8 mouse cellular contexts compared by ENCODE assay signal in genomic region chr10:21189275-21189601, GRCm38 (mm10). TPM values are rescaled to one million over a fixed set of nuclear protein-coding genes. Genes with fewer than 3 reads are reported as not detected.
DNase-seq lines count a peak whose midpoint lies in the region; ATAC-seq and TF ChIP-seq lines count a peak whose summit lies in the region.

No protein-coding gene starts in this region.

- TF ChIP-seq RAD21 in CH12.LX (IDR thresholded peaks at IDR 0.05; ENCODE audit: low read depth, low read length), result no peak

- no peak overlapping the region for H3K27ac ChIP-seq in heart, embryonic 11.5 days (ENCODE audit: low read depth, low read length)
- H3K27ac ChIP-seq in CH12.LX (ENCODE audit: insufficient read depth, low read depth), result peak overlapping the region; percentile 54
- H3K27ac ChIP-seq in forebrain, embryonic 14.5 days (ENCODE audit: low read depth, low read length), result no peak overlapping the region
- H3K27ac ChIP-seq in liver, embryonic 16.5 days (ENCODE audit: low read length), result no peak overlapping the region

- no peaks in the 10 kb centered on the region for H3K36me3 ChIP-seq in heart, embryonic 11.5 days (ENCODE audit: control insufficient read depth, insufficient read depth, low read length)
- no peaks in the 10 kb centered on the region for H3K36me3 ChIP-seq in CH12.LX (replicated peaks in 1 of 2; ENCODE audit: control insufficient read depth in 1 of 2, insufficient read depth in 1 of 2, low read length in 1 of 2)
- no peaks in the 10 kb centered on the region for H3K36me3 ChIP-seq in forebrain, embryonic 14.5 days (ENCODE audit: control insufficient read depth, insufficient read depth, low read length)
- no peaks in the 10 kb centered on the region for H3K36me3 ChIP-seq in liver, embryonic 16.5 days (ENCODE audit: control insufficient read depth, insufficient read depth)

- H3K27me3 ChIP-seq in heart, embryonic 11.5 days (ENCODE audit: control insufficient read depth, insufficient read depth, low read length), result no peaks in the 10 kb centered on the region
- no peaks in the 10 kb centered on the region for H3K27me3 ChIP-seq in CH12.LX (replicated peaks)
- peaks cover 7% of the 10 kb centered on the region; the same call in 1 of the 2 replicates for H3K27me3 ChIP-seq in forebrain, embryonic 14.5 days (replicated peaks; ENCODE audit: control insufficient read depth, insufficient read depth, low read length)
- no peaks in the 10 kb centered on the region for H3K27me3 ChIP-seq in liver, embryonic 16.5 days (ENCODE audit: control insufficient read depth, insufficient read depth, low read depth, low read length)

- DNase-seq in heart, postnatal 4 days, result no peak
- no peak for DNase-seq in CH12.LX (ENCODE audit: extremely low read depth)
- DNase-seq in forebrain, embryonic 14.5 days (ENCODE audit: low spot score), result no peak
- no peak for DNase-seq in cerebellum, adult 9-11 months
- no peak for DNase-seq in gastrocnemius, postnatal 36 days
- no peak for DNase-seq in right cerebral cortex, adult 2 months (ENCODE audit: low spot score in 2 of 2)

- dilution Hi-C loops in CH12.LX (cut with MboI; ENCODE audit: extremely low pct_ligation_motif_present, extremely low pct_unique_long_range_greater_than_20kb, low sequenced_read_pairs), result no loop called here

- in situ Hi-C loops in CH12.LX (cut with MboI; ENCODE audit: low pct_ligation_motif_present, low pct_unique_long_range_greater_than_20kb, low sequenced_read_pairs), result loop anchor here (10.0 to 25.0 kb wide), 3 partner anchors 98 to 204 kb away; partner anchors contain the start of gene Hbs1l

- H3K9ac ChIP-seq in heart, embryonic 11.5 days (ENCODE audit: low read depth, low read length), result no peak overlapping the region
- H3K9ac ChIP-seq in CH12.LX (ENCODE audit: insufficient read depth, low read depth), result peak overlapping the region; percentile 84
- H3K9ac ChIP-seq in forebrain, embryonic 14.5 days (ENCODE audit: low read length), result peak overlapping the region; percentile 41
- peak overlapping the region; percentile 70 for H3K9ac ChIP-seq in liver, embryonic 16.5 days (ENCODE audit: low read depth, low read length)

- 19% methylated on average over 8 of the region's 8 CpGs for WGBS in heart, embryonic 11.5 days (ENCODE audit: insufficient replicate concordance)
- WGBS in forebrain, embryonic 14.5 days, result 21% methylated on average over 8 of the region's 8 CpGs
- WGBS in liver, embryonic 16.5 days (ENCODE audit: insufficient replicate concordance), result 15% methylated on average over 8 of the region's 8 CpGs

- no peak for TF ChIP-seq CTCF in CH12.LX (conservative IDR thresholded peaks at IDR 0.05 in 1 of 2, IDR thresholded peaks at IDR 0.05 in 1 of 2; ENCODE audit: low read depth in 2 of 2, low read length in 2 of 2)

- no peak for ATAC-seq in heart, embryonic 11.5 days (replicated peaks; ENCODE audit: insufficient number of reproducible peaks, low FRiP score, low TSS enrichment)
- peak; percentile 75 for ATAC-seq in forebrain, embryonic 14.5 days
- no peak for ATAC-seq in liver, embryonic 16.5 days (ENCODE audit: low read depth)

- H3K4me2 ChIP-seq in heart, embryonic 11.5 days, result peak overlapping the region; percentile 62
- H3K4me2 ChIP-seq in CH12.LX (ENCODE audit: insufficient read depth, low read depth, poor library complexity, severe bottlenecking), result peak overlapping the region; percentile 70; the same call in 1 of the 2 replicates
- peak overlapping the region; percentile 50 for H3K4me2 ChIP-seq in forebrain, embryonic 14.5 days (ENCODE audit: low read length)
- H3K4me2 ChIP-seq in liver, embryonic 16.5 days (ENCODE audit: low read depth, low read length), result peak overlapping the region; percentile 70

- no peaks in the 10 kb centered on the region for H3K4me1 ChIP-seq in heart, embryonic 11.5 days (ENCODE audit: control insufficient read depth, insufficient read depth, low read length)
- peaks cover 23 to 71% of the 10 kb centered on the region in 2 experiments for H3K4me1 ChIP-seq in CH12.LX (ENCODE audit: control insufficient read depth in 1 of 2, insufficient read depth in 2 of 2)
- H3K4me1 ChIP-seq in forebrain, embryonic 14.5 days (ENCODE audit: control insufficient read depth, insufficient read depth, low read length), result no peaks in the 10 kb centered on the region; the same call in 1 of the 2 replicates
- peaks cover 18% of the 10 kb centered on the region for H3K4me1 ChIP-seq in liver, embryonic 16.5 days (ENCODE audit: control insufficient read depth, low read depth, low read length)

- peak; percentile 18; the same call in 1 of the 2 replicates for TF ChIP-seq POLR2A in CH12.LX (IDR thresholded peaks at IDR 0.05; ENCODE audit: low read depth, low read length)

- TF ChIP-seq EP300 in CH12.LX (IDR thresholded peaks at IDR 0.05; ENCODE audit: low read length), result no peak

- intact Hi-C loops in gastrocnemius, postnatal 36 days (cut with DNase I), result no loop called here

- H3K4me3 ChIP-seq in heart, embryonic 11.5 days (ENCODE audit: low read depth, low read length), result peak overlapping the region; percentile 39
- peak overlapping the region; percentile 49 to 56 (median 50) for H3K4me3 ChIP-seq in CH12.LX (replicated peaks in 1 of 3; ENCODE audit: low read depth in 2 of 3, low read length in 2 of 3, poor library complexity in 1 of 3)
- peak overlapping the region; percentile 21 for H3K4me3 ChIP-seq in forebrain, embryonic 14.5 days (ENCODE audit: low read depth, low read length)
- peak overlapping the region; percentile 68 for H3K4me3 ChIP-seq in liver, embryonic 16.5 days (ENCODE audit: low read depth, low read length)

- no peaks in the 10 kb centered on the region for H3K79me2 ChIP-seq in CH12.LX (replicated peaks; ENCODE audit: control insufficient read depth, extremely low read depth, insufficient read depth, poor library complexity, severe bottlenecking)

- H3K9me3 ChIP-seq in heart, embryonic 11.5 days (replicated peaks; ENCODE audit: control insufficient read depth, low read length), result no peaks in the 10 kb centered on the region
- no peaks in the 10 kb centered on the region for H3K9me3 ChIP-seq in CH12.LX (replicated peaks; ENCODE audit: low read length)
- H3K9me3 ChIP-seq in forebrain, embryonic 14.5 days (replicated peaks; ENCODE audit: control insufficient read depth, low read length), result no peaks in the 10 kb centered on the region
- no peaks in the 10 kb centered on the region for H3K9me3 ChIP-seq in liver, embryonic 16.5 days (replicated peaks; ENCODE audit: control insufficient read depth, low read length)

TF ChIP-seq in CH12.LX, 34 proteins besides CTCF, POLR2A, EP300 and RAD21:
- TF ChIP-seq MAX (IDR thresholded peaks at IDR 0.05; ENCODE audit: low read length), result no peak
- no peak for TF ChIP-seq SMC3 (IDR thresholded peaks at IDR 0.05; ENCODE audit: low read depth, low read length)
- TF ChIP-seq TBP (conservative IDR thresholded peaks at IDR 0.05; ENCODE audit: low read depth, low read length), result peak; percentile 18; the same call in 1 of the 2 replicates
- no peak for TF ChIP-seq CHD2 (IDR thresholded peaks at IDR 0.05; ENCODE audit: low read length)
- no peak for TF ChIP-seq ZNF384 (IDR thresholded peaks at IDR 0.05; ENCODE audit: low read depth, low read length)
- TF ChIP-seq NRF1 (IDR thresholded peaks at IDR 0.05; ENCODE audit: low read depth, low read length), result peak; percentile 79

RNA-seq across cellular contexts. Expression of gene Myb, which starts 28.5 kb away (rescaled TPM):
- polyA plus RNA-seq in heart, embryonic 11.5 days (2014; fragmentation: Nextera tagmentation; extraction: Ambion mirVana), result 1.1 and 1.9 TPM in 2 replicates
- total RNA-seq in heart, postnatal 4 days (2021), result under 1 TPM; 0.43 to 0.91 TPM
- 11.1 and 16.5 TPM in 2 replicates for total RNA-seq in CH12.LX (2012; rRNA removed)
- 19.1 and 21.1 TPM in 2 replicates for total RNA-seq in CH12.LX (2014; rRNA removed)
- polyA plus RNA-seq in CH12.LX (2012; ENCODE audit: insufficient read length, low read depth), result 18.5 and 24.0 TPM in 2 replicates
- polyA plus RNA-seq in forebrain, embryonic 14.5 days (2014; fragmentation: Nextera tagmentation; extraction: Ambion mirVana), result 2.6 and 3.2 TPM in 2 replicates
- 7.7 and 8.8 TPM in 2 replicates for polyA plus RNA-seq in liver, embryonic 16.5 days (2015; fragmentation: Nextera tagmentation; extraction: Ambion mirVana)
- 1 to 10 TPM in 1 of 2 experiments, not detected in 1; 1.9 TPM for total RNA-seq in gastrocnemius, postnatal 36 days (2021)
